Mouse (Mus musculus) heart, adult 18-20 months (tissue): ENCODE results near the gene Dach1. TPM values are rescaled to one million over a fixed set of nuclear protein-coding genes. Genes with fewer than 3 reads are reported as not detected.

ENCODE experiments used
- DNase-seq, 2 experiments: peaks; one replicate each; pipeline ENCODE4 v3.0.0; 2021 to 2022; ENCODE audit warnings: mixed read lengths in 1 of 2
- long read RNA-seq, 2 experiments: library from polyadenylated mRNA; stranded (forward); transcript quantifications; one replicate each; pipeline ENCODE4 v2.0.0; 2021
- total RNA-seq, 2 experiments: library from RNA; stranded (reverse); gene quantifications; 2 replicates each; pipeline ENCODE4 v1.2.3; 2021

Gene Dach1
- total RNA-seq, result 1 to 10 TPM; 6.2 to 8.1 TPM
- long read RNA-seq, experiment 1, partial matches to known transcripts, result 0 of 1 reads
- long read RNA-seq, experiment 1, other reads (novel, unspliced or antisense), result 1 of 1 reads
- long read RNA-seq, experiment 2, result 0 reads

- peak; percentile 61 to 64 for DNase-seq
Observed at GRCm38 (mm10) chr14:98169421-98170076, at the start of gene Dach1. TSS of gene Dach1 (minus strand) at chr14:98169765.

GRCm38 (mm10) chr14:98200089-98200488 is 30.5 kb upstream of the Dach1 start:
- no peak for DNase-seq

- DNase-seq, result peak; percentile 21 to 23
Observed at GRCm38 (mm10) chr14:98181545-98181944, 12.0 kb upstream of the Dach1 start.

GRCm38 (mm10) chr14:98173831-98174230 is 4.3 kb upstream of the Dach1 start:
- DNase-seq, result no peak

- DNase-seq, result no peak
Observed at GRCm38 (mm10) chr14:98172394-98172905, 2.9 kb upstream of the Dach1 start.

GRCm38 (mm10) chr14:98171861-98172260 is 2.3 kb upstream of the Dach1 start:
- no peak for DNase-seq

- peak; percentile 32 to 53 for DNase-seq
Observed at GRCm38 (mm10) chr14:98168908-98169401, 610 bp downstream of the Dach1 start.

- peak; percentile 58 to 64 for DNase-seq
Observed at GRCm38 (mm10) chr14:98168039-98168907, 1.3 kb downstream of the Dach1 start.

GRCm38 (mm10) chr14:98167186-98168038 is 2.2 kb downstream of the Dach1 start:
- DNase-seq, result peak; percentile 63 to 65

GRCm38 (mm10) chr14:98166318-98166976 is 3.1 kb downstream of the Dach1 start:
- peak in 1 of 2 experiments; percentile 12 for DNase-seq

- DNase-seq, result no peak
Observed at GRCm38 (mm10) chr14:98156753-98157152, 12.8 kb downstream of the Dach1 start.

GRCm38 (mm10) chr14:98155725-98156392 is 13.7 kb downstream of the Dach1 start:
- DNase-seq, result no peak

- DNase-seq, result no peak
Observed at GRCm38 (mm10) chr14:98154832-98155422, 14.6 kb downstream of the Dach1 start.

GRCm38 (mm10) chr14:98141758-98142157 is 27.8 kb downstream of the Dach1 start:
- DNase-seq, result no peak

- no peak for DNase-seq
Observed at GRCm38 (mm10) chr14:98138873-98139665, 30.5 kb downstream of the Dach1 start.

GRCm38 (mm10) chr14:98134546-98134945 is 35.0 kb downstream of the Dach1 start:
- no peak for DNase-seq

- DNase-seq, result peak; percentile 12 to 24
Observed at GRCm38 (mm10) chr14:98123032-98123431, 46.5 kb downstream of the Dach1 start.

GRCm38 (mm10) chr14:98116627-98117026 is 52.9 kb downstream of the Dach1 start:
- no peak for DNase-seq

- no peak for DNase-seq
Observed at GRCm38 (mm10) chr14:98113106-98113505, 56.5 kb downstream of the Dach1 start.
